Mouse (Mus musculus): ENCODE results near the gene Klc4. TPM values are rescaled to one million over a fixed set of nuclear protein-coding genes. Genes with fewer than 3 reads are reported as not detected.

Klc4 gene
- polyA plus RNA-seq, 1 experiment, result 34.5 TPM

DNA sequence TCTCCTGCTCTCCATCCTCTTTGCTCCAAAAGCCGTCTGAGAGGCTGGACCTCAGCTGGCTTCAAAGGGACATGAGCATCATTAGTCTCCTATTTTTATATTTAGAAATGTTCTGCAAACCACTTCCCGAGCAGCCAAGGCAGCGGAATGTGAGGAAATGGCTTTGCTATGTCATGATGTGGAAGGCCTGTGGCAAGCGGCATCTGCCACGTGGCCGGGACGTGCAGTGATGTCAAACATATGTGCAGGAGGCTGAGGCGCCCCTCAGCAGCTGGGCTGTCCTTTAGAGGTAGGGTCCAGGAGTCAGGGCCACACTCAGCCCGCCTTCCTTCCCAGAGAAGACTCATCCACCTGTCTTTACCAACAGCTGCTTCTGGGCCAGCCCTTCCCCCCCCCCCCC is 43.6 kb downstream of the Klc4 start:
- TF ChIP-seq POLR2A (IDR thresholded peaks at IDR 0.05; ENCODE audit: borderline replicate concordance, extremely low read depth, insufficient read depth, insufficient read length, poor library complexity, severe bottlenecking) (no peak), CTCF (IDR thresholded peaks at IDR 0.05; ENCODE audit: borderline replicate concordance, extremely low read depth, insufficient read depth, insufficient read length) (no peak)
- no peak for DNase-seq (ENCODE audit: low read depth)

DNA sequence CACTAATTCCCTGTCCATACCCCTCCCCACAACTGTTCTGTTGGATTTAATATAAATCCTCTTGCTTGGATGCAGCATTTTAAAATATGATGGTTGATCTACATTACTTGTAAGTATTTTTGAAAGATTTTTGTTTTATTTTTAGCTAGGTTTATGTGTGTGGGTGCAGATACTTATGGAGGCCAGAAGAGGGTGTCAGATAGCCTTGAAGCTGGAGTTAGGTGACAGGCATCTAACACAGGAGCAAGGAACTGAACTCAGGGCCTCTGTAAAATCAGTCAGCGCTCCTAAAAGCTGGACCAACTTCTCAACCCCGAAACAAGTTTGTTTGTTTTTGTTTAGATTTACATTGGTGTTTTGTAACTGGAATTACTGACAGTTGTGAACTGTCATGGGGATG is 45.3 kb downstream of the Klc4 start:
- DNase-seq (ENCODE audit: low read depth), result no peak
- TF ChIP-seq CTCF (IDR thresholded peaks at IDR 0.05; ENCODE audit: borderline replicate concordance, extremely low read depth, insufficient read depth, insufficient read length) (no peak; the same call in 1 of the 2 replicates), POLR2A (IDR thresholded peaks at IDR 0.05; ENCODE audit: borderline replicate concordance, extremely low read depth, insufficient read depth, insufficient read length, poor library complexity, severe bottlenecking) (no peak)

DNA sequence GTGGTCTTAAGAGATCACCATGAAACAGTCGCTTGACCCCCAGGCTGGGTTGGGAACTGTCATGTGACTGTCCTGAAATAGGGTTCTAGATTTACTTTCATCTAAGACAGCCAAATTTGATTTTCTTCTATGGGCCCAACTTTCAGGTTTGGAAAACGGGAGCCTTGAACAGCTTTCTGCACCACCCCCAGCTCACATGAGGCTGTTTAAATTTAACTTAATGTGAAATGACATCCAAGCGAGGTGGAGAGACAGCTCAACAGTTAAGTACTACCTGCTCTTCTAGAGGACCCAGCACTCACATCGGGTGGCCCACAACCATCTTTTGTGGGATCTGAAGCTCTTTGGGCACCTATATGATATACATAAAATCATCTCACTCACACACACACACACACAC is 46.9 kb downstream of the Klc4 start:
- no peak for DNase-seq (ENCODE audit: low read depth)
- no peak for TF ChIP-seq CTCF (IDR thresholded peaks at IDR 0.05; ENCODE audit: borderline replicate concordance, extremely low read depth, insufficient read depth, insufficient read length)
- no peak for TF ChIP-seq POLR2A (IDR thresholded peaks at IDR 0.05; ENCODE audit: borderline replicate concordance, extremely low read depth, insufficient read depth, insufficient read length, poor library complexity, severe bottlenecking)

DNA sequence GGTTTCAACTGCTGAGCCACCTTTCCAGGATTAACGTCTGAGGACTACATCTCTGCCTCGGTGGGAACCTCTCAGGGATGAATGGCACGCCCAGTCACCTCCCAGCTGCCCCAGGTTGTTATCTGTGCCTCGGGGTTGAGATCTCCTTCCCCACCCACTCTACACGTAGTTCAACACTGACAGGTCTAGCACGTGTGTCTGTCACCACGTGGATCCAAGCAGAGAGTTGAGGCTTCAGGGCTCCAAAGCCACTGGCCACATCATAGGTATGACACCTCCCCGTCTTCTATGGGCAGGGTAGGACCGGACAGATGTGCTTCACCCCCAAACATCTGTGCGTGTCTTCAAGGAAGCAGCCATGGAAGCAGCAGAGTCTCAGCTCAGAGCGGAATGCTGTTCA is 47.9 kb downstream of the Klc4 start:
- DNase-seq (ENCODE audit: low read depth), result no peak
- no peak for TF ChIP-seq CTCF (IDR thresholded peaks at IDR 0.05; ENCODE audit: borderline replicate concordance, extremely low read depth, insufficient read depth, insufficient read length)
- no peak for TF ChIP-seq POLR2A (IDR thresholded peaks at IDR 0.05; ENCODE audit: borderline replicate concordance, extremely low read depth, insufficient read depth, insufficient read length, poor library complexity, severe bottlenecking)

DNA sequence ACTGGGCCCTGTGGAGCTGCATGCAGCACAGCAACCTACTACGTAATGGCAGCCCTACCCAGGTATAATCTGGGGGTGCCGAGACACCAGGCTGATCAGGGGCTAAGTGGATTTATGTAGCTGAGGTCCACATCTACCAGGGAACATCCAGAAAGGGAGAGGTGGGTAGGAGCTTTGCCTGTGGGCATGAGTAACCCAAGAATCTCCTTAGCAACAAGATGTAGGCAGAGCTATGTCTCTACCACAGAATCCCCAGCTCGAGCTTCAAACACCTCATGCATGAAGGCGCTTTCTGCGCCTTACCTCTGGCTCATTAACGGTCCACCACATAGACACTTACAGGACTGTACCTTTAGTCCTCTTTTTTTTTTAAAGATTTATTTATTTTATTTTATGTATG is 50.5 kb downstream of the Klc4 start:
- no peak for TF ChIP-seq CTCF (IDR thresholded peaks at IDR 0.05; ENCODE audit: borderline replicate concordance, extremely low read depth, insufficient read depth, insufficient read length)
- TF ChIP-seq POLR2A (IDR thresholded peaks at IDR 0.05; ENCODE audit: borderline replicate concordance, extremely low read depth, insufficient read depth, insufficient read length, poor library complexity, severe bottlenecking), result no peak
- DNase-seq (ENCODE audit: low read depth), result no peak

DNA sequence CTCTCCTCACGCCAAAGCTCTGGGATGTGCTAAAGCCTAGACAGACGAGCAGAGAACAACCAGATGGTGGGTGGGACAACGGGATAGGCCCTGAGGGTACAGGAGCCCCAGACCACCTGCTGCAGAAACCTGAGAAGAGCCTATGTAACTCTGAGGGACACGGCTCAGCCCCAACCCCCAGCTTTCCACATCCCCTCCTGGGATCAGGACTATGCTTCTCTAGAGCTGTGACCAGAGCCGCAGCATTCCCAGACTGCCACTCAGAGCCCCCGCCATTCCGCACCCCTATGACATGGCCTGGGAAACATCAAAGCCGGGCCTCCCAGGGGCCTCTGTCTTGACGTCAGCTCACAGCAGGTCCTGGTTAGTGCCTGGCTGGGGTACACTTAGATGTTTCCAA is 51.2 kb downstream of the Klc4 start:
- no peak for DNase-seq (ENCODE audit: low read depth)
- TF ChIP-seq CTCF (IDR thresholded peaks at IDR 0.05; ENCODE audit: borderline replicate concordance, extremely low read depth, insufficient read depth, insufficient read length) (no peak), POLR2A (IDR thresholded peaks at IDR 0.05; ENCODE audit: borderline replicate concordance, extremely low read depth, insufficient read depth, insufficient read length, poor library complexity, severe bottlenecking) (no peak)

DNA sequence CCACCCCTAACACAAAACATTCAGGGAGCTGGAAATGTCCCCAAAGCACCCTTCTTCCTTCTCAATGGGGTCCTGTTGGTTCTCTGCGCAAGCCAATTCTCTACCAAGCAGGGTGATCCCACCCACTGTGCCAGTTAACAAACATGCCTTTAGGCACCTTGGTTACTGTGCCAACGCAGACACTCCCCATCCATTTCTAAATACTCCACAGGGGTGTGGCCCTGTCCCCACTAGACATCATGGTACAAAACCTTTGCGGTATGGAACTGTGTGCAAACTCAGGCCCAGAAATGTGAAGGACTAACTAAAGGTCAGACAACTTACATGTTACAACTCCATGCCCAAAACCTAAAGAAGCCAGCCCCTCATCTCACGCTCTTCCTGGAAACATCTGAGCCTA is 52.7 kb downstream of the Klc4 start:
- DNase-seq (ENCODE audit: low read depth), result no peak
- TF ChIP-seq CTCF (IDR thresholded peaks at IDR 0.05; ENCODE audit: borderline replicate concordance, extremely low read depth, insufficient read depth, insufficient read length) (no peak), POLR2A (IDR thresholded peaks at IDR 0.05; ENCODE audit: borderline replicate concordance, extremely low read depth, insufficient read depth, insufficient read length, poor library complexity, severe bottlenecking) (no peak)

DNA sequence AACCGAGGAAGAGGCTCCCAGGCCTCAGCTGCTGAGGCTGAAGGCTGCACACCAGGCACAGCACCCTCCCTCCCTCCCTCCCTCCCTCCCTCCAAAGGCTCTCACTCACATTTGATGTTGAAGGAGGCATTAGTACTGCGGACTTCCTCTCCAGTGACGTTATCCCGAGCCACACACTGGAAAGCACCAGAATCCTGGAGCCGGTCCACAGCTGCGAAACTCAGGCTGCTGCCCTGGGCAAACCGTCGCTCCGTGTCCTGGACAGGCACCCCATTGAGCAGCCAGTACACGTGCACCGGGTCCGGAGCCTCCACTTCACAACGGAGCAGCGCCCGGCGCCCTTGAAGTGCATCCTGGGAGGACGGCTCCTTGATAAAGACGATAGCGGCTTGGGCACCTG is 54.4 kb downstream of the Klc4 start:
- no peak for DNase-seq (ENCODE audit: low read depth)
- TF ChIP-seq CTCF (IDR thresholded peaks at IDR 0.05; ENCODE audit: borderline replicate concordance, extremely low read depth, insufficient read depth, insufficient read length), result no peak
- no peak for TF ChIP-seq POLR2A (IDR thresholded peaks at IDR 0.05; ENCODE audit: borderline replicate concordance, extremely low read depth, insufficient read depth, insufficient read length, poor library complexity, severe bottlenecking)

DNA sequence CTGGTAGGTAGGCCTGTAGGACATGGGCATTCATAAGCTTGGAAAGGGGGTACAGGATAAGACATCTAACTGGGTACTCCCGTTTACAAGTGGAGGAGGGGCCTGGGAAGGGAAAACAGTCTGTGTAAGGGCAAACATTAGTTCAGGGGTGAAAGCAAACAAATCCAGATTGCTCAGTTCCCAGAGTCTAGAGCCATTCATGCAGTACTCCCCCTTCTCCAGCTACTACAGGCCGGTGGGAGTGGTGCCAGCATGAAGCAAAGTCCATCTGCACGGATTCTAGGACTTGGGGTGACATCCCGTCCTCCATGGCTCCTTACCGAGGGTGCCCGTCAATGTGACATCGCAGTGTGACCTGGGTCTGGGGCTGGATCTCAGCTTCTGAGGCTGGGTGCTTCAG is 55.4 kb downstream of the Klc4 start:
- TF ChIP-seq POLR2A (IDR thresholded peaks at IDR 0.05; ENCODE audit: borderline replicate concordance, extremely low read depth, insufficient read depth, insufficient read length, poor library complexity, severe bottlenecking), result no peak
- no peak for TF ChIP-seq CTCF (IDR thresholded peaks at IDR 0.05; ENCODE audit: borderline replicate concordance, extremely low read depth, insufficient read depth, insufficient read length)
- no peak for DNase-seq (ENCODE audit: low read depth)

DNA sequence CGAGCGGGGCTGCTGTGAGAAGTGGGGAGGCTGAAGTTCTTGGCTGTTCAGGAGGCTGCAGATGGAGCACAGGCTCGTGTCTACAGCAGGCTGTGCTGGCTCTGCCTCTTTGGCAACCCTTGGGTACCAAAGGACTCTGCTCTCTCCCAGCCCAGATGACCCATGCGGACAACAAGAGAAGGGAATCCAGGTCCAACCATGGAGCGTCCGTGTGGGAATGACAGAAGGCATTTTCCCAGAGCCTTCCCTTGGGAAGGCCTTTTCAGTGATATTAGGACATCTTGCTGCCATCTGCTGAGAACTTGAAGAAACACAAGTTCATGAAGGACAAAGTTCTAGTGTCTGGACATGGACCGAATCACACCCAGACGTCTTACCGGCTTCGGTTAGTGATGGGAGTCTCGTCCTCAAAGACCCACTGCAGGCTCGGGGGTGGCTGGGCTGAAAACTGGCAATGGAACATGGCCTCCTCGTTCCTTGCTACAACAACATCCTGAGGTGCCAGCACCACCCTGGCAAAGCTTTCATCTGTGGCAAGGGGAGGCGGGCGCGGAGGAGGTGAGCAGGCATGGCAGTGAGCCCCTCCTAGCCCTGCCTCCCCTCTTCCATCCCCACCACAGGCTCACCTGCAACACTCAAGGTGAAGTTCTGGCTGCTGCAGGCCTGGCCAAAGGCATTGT is 56.0 kb downstream of the Klc4 start:
- TF ChIP-seq POLR2A (IDR thresholded peaks at IDR 0.05; ENCODE audit: borderline replicate concordance, extremely low read depth, insufficient read depth, insufficient read length, poor library complexity, severe bottlenecking), result no peak
- TF ChIP-seq CTCF (IDR thresholded peaks at IDR 0.05; ENCODE audit: borderline replicate concordance, extremely low read depth, insufficient read depth, insufficient read length), result no peak
- DNase-seq (ENCODE audit: low read depth), result no peak

DNA sequence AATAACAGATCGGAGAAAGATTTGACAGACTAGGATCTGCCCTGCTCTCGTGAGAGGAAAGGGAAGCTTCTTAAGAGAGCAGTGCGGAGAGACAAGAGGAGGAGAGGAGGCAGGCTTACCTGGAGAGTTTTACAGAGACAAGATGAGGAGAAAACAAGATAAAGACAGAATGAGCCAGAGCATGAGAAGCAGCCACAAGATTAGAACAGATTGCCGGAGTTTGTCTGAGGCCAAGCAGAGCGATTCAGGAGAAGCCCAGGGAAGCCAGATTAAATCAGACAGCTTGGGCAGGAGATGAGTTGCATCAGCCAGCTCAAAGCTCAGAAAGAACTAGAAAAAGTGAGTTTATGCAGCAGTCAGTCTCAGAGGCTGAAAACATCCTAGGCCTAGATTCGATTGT is 56.9 kb downstream of the Klc4 start:
- TF ChIP-seq CTCF (IDR thresholded peaks at IDR 0.05; ENCODE audit: borderline replicate concordance, extremely low read depth, insufficient read depth, insufficient read length) (no peak), POLR2A (IDR thresholded peaks at IDR 0.05; ENCODE audit: borderline replicate concordance, extremely low read depth, insufficient read depth, insufficient read length, poor library complexity, severe bottlenecking) (no peak)
- DNase-seq (ENCODE audit: low read depth), result no peak

DNA sequence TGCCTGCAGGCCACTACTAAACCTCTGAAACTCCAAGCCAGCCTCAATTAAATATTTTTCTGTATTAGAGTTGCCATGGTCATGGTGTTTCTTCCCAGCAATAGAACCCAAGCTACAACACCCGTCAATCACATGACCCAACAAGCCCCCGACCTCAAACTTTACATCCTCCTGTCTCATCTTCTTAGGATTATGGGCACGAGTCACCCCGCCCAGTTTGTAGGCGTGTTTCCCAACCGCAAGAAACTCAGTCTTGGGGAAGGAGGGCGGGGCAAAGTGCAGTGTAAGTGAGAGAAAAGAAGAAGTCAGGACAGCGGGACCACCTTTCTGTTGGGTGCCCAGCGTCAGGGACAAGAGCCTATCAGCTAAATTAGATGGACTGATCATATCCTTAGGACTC is 57.6 kb downstream of the Klc4 start:
- no peak for DNase-seq (ENCODE audit: low read depth)
- TF ChIP-seq CTCF (IDR thresholded peaks at IDR 0.05; ENCODE audit: borderline replicate concordance, extremely low read depth, insufficient read depth, insufficient read length), result no peak
- TF ChIP-seq POLR2A (IDR thresholded peaks at IDR 0.05; ENCODE audit: borderline replicate concordance, extremely low read depth, insufficient read depth, insufficient read length, poor library complexity, severe bottlenecking), result no peak
